Mouse (Mus musculus) kidney, adult 18-20 months (tissue): ENCODE data around the gene Tmprss11f.
"Not testable (repeated sequence)": the region's sequence is repeated elsewhere in the genome, so short reads cannot be mapped to it uniquely, and the experiment has no call there.

ENCODE experiments used
- DNase-seq: peaks from one replicate; pipeline ENCODE4 v3.0.0; 2021

Tmprss11f gene

DNA sequence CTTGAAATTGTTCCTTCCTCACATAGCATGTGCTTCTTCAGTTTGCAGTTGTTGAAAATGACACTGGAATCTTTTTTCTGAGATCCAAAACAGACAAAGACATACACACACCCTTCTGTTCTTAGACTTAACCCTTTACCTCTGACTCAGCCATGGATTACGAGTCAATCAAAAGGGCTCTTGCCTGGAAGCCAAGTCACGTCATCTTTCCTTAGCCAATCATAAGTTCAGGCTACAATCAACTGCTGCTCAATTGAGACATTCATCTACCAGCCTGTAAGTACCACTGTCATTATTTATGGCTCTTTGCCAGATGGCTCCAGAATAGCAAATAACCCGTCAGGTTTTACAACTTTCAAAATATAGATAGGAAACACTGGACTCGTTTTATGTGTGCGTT, at the start of gene Tmprss11f:
Tmprss11f (minus strand) TSS at position 101 of the 400 bp plus-strand sequence.
- no peak for DNase-seq

DNA sequence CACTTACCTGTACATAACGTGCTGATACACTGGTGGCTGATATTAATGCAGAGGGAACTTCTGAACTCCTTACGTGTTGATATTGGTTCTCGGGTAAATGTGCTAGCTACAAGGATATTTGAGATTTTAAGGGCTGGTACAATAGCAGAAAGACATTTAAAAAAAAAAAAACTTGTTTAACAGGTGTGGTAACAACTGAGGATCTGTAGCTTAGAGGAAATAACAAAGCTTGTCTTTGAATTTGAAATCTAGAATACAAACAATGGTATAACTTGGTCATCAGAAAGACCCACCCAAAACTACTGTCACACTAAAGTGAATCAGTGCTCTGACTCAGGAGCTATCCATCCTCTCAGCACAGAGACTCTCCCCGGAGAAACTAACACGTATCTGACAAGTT, 44.0 kb upstream of the Tmprss11f start, which contains the start of gene Tmprss11b:
Tmprss11b (minus strand) TSS at position 101 of the 400 bp plus-strand sequence.
- DNase-seq = no peak

DNA sequence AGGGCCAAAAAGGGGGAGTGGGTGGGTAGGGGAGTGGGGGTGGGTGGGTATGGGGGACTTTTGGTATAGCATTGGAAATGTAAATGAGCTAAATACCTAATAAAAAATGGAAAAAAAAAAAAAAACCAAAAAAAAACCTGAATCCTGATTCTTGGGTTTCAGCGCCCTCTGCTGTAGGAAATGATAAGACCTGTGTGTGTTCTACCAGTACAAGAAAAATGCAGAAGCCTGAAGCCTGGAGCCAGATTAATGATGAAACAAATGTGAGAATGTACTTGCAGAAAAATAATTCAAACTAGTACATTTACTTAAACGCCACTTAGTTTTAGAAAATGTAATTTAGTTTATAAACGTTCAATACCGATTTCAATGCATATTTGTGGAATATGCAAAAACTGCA, 17.0 kb upstream of the Tmprss11f start:
- DNase-seq = not testable (repeated sequence)

DNA sequence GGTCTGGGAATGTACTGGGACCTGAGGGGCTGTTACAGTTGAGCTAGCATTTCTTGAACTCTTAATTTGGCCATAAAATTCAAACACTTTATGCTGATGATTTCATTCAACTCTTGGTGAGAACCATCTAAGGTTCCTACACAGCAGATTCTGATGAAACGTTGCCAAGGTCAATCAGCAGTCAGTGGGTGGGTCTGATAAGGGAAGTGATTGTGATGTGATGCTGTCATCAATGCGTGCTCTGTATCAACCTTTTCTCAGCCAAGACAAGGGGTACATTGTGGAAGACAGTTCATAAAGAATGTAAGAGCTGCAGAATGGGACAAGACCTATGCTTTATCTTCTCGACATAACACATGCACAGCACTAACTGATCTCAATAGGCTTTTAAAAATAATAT, 8.6 kb upstream of the Tmprss11f start:
- DNase-seq = no peak

DNA sequence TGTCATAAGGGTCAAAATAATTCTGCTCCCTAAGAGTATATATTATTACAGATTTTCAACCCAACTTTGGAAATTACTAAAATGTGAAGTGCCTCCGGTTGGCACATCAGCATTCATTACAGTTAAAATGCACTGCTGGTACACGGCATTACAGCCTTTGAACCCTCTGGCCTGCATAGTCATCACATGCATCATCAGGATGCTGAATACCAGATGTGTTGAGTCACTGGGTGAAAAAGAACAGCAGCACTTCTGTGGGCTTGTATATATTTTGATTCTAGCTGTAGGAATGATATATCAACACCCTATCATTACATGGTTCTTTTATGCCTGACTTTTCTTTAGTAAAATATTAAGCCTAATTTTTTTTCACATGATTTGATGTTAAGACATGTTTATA, 1.5 kb downstream of the Tmprss11f start:
- DNase-seq = no peak

DNA sequence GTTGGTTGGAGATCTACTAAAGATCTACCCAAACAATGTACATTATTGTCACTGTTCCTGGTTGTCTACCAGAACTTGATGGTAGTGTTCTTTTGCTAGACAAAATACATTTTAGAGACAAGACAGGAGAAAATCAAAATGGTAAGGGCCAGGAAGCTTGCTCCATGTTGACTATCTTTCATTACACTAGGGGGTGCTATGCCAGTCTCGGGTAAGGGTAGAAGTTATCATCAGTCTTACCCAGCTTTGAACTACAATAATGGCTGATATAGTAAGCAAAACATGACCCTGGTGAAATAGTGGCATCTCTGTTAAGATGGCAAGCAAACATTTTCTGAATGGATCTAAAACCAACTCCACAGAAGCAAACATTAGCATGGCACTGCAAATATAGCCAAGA, 10.4 kb downstream of the Tmprss11f start:
- DNase-seq = no peak

DNA sequence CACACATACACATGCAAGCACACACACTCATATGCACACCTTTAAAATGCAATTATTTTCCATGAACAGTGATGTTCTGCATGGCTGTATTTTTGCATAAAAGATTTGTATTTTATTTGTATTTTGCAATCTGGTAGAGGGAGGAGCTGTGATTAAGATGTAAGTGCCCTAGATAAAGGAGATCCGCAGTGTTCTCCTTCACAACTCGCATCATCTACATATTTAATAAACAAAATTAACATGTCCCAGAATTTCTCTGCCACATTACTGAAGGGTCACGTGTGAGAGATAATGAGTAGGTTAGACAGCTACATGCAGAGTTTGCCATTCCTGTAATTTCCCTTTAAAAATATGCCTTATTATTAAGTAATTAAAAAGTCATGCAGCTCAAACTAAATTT, 46.3 kb downstream of the Tmprss11f start:
- no peak for DNase-seq

DNA sequence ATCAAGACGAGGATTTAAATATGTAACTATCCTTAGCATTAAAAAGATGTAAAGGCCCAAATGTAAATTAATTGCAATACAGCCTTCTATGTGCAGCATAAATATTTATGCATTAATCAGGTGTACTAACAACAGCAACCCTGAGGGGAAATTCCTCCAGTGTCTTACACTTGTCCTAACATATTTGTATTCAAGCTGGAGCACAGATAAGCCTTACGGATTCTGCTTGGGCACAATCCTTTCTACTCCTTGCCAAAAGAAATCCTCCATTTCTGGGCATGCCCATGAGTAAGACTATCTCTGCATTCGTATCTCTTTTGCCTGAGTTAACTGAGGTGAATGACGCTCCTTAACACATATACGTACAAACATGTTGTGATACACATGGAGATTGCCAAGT, 49.6 kb downstream of the Tmprss11f start:
- no peak for DNase-seq

DNA sequence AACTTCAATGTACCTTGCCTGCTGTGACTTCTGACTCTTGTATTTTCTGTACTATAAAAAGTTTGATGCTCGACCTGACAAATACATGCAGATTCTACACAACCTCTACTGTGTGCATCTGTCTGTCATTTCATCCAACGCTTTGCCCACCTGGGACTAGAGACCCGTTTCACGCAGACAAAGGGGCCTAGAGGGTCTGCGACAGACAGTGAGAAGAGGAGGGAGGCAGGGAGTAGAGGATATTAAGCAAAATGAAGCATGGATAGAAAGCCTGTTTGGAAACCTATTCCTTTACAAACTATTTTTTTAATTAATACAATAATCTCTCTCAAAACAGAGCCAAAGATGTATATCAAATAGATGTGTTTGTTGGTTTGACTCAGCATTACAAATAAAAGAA, 50.2 kb downstream of the Tmprss11f start:
- DNase-seq = no peak

DNA sequence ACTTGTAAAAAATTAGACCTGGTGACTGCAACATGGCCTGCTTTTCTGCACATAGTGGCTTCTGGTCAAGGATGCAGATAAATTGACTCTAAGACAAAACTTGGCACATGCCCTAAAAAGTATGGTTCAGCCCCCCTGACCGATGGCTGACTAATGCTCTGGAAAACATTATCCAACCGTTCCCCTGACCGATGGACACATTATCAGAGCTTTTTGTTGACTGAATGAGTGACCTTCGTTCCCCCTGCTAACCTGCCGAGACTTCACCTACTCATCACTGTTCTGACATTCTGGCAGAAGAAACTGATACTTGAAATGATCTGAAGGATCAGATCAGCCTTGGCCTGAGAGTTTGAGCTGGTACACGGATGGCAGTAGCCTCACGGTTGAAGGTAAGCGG, 53.5 kb downstream of the Tmprss11f start:
- not testable (repeated sequence) for DNase-seq

DNA sequence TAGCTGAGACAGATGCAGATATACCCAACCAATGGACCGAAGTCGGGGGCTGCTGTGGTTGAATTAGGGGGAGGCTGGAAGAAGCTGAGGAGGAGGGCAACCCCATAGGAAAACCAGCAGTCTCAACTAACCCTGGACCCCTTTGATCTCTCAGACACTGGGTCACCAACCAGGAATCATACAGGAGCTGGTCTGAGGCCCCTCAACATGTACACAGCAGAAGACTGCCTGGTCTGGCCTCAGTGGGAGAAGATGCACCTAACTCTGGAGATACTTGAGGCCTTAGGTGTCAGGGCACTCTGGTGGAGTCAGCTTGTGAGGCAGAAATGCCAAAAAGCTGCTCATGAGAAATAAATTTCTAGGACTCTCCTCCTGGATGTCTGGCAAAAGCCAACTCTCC, 85.5 kb downstream of the Tmprss11f start:
- no peak for DNase-seq

DNA sequence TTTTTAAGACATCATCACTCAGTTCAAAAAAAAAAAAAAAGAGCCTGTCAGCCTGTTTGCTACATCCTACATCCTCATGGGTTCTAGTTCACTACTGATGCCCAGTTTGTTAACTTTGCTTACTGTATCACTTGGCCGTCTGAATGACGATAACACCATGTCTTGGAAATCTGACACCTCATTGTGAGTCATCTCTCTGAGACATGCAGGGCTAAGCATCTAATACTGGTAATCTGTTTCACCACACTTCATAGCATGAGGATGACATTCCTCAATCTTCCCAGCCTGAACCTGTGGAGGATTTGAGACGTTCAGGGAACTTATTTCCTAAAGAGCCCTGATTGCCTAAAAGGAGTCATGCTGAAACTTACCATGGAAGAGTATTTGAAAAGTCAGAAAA, 91.6 kb downstream of the Tmprss11f start:
- no peak for DNase-seq

DNA sequence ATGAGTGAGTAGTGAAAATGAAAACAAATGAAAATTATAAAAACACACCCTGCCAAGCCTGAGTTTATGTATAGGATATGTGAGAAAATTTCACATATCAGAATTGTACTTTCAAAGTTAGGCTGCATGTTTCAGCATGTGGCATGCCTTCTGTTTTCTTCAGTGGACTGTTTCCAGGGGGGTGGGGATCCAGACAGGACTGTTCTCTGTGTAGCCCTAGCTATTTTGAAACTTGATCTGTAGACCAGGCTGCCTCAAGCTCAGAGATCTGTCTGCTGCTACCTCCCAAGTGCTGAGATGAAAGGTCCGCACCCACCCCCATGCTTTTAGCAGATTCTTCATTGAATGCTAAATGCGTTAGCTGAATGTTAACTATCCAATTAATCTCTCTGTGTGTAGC, 103.5 kb downstream of the Tmprss11f start:
- no peak for DNase-seq

DNA sequence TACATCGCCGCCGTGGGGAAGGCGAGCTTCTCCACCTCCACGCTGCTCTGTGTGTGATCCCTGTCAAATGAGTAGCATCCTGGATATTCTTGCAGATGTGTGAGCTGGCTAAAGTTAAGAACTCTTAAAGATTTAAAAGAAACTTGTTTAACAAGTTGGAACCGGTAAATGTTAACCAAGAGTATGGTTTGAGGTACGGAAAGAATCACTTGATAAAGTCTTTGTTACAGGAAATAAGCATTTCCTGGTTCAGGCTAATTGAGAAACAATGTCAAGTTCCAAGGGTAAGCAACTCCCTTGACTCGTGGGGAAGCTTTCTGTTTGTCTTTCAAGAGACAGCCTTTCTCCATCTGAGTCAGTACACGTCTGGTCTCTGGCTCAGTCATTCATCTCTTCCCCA, 113.7 kb downstream of the Tmprss11f start, which contains the start of gene Tmprss11g:
Tmprss11g (minus strand) TSS at position 101 of the 400 bp plus-strand sequence.
- no peak for DNase-seq

DNA sequence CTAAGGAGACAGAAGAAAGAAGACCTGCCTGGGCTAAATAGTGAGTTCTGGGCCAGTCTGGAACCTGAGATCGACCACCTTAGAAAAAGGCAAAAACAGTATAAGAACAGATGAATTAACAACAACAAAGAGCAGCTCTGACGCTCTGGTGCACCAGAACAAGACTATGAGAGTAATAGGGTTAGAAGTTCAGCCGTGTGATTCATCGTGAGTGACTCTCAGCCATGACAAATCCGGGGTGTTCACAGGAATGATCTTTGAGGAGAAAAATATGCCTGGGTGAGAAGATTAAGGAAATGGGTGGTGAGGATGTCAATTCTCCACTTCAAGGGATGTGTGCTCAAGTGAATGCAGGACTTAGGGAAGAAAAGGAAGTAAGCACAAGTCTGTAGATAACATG, 120.7 kb downstream of the Tmprss11f start:
- DNase-seq = no peak

DNA sequence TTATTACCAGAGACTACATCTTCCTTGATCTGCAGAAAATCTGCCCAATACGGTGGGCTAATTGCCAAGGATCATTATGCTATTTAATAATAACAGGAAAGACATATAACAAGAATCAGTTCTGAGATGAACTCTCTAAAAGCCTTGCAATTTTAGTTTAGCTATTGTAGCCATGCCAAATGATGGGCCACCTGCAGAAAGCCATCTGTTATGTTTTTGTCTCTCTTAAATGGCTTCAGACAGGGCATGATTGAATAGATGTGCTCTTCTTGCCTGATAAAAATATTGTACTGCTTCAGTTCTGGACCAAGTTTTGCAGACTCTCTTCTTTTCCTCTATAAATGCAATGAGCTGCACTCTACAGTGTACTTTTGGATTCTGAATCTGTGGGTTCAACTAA, 138.8 kb downstream of the Tmprss11f start:
- DNase-seq = no peak

DNA sequence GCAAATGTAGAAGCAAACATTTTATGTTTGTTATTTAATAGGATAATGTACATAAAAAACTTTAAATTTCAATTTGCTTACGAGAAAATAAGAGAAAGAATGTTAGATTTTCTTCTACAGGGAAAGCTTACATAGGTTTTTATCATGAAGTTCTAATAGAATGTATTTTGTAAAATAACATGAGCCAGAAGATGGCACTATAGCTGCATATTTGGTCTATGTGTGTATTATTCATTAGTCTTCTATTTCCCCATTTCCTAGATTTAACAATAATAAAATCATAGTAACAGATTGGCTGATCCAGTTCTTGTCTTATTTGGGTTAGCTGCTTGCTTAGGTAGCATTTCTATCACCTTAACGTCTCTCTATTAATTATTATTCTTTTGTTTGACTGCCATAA, 149.7 kb downstream of the Tmprss11f start:
- no peak for DNase-seq

DNA sequence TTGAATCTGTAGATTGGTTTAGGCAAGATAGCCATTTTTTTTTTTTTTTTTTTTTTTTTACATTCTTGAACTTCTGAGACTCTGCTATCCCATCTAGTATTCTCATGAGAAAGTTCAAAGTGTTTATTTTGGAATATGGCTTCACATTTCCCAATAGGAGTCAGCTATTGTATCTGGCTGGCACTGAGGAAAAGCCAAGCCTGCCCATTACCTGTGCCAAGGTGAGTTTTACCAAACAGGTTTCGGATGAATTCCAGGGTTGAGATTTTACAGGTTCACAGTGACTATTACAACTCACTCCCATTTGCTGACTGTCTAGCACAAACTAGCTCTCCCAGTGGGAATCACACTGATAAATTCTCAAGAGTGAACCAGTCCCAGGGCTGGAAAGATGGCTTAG, 150.2 kb downstream of the Tmprss11f start:
- DNase-seq = no peak

DNA sequence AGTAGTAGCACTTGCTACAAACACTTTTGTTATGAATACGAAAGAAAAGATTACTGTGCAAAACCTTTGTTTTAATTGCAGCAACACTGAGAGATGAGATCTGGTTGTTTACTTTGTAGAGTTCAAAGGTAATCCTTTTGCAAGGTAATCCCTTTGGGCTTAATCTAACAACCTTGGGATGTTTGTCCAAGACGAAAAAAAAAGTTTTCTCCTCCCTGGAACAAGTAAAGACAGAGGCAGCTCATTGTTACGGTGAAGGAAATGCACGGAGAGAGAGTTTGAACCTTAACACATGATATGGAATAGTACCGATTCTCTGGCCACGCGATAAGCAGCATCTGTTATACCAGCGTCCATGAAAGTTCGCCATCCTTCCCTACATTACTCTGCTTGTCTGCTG, 158.4 kb downstream of the Tmprss11f start:
- DNase-seq = no peak
